Mouse (Mus musculus) ES-Bruce4 (cell line): ENCODE results near the gene Aoc2.

ENCODE experiments used
- CTCF ChIP-seq: IDR thresholded peaks from one replicate; pipeline ENCODE4 v1.8.1; 2011; ENCODE audit warnings: low read depth, low read length
- POLR2A ChIP-seq: IDR thresholded peaks from one replicate; pipeline ENCODE4 v1.8.1; 2011; ENCODE audit warnings: low read length; ENCODE audit not compliant: insufficient read depth

DNA sequence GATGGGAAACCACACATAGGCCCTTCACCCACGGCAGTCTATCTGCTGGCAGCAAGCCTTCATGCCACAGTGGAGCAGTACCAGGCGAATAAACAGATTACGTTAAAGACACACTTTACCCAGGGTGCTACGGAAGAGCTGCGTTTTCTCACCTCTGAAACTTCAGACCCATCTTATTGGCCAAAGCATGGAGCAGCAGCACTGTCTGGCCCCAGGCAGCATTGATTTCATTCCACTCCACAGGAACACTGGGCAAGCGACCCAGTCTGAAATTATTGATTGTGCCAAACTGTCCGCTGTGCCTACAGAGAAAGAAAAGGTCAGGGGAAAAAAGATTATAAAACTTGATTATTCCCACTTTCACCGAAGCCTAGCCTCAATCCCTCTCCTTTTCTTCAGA is 33.6 kb upstream of the Aoc2 start:
- TF ChIP-seq CTCF (no peak), POLR2A (no peak)
